Mouse (Mus musculus): Measurements from ENCODE around the gene Fkbp5. TPM values are rescaled to one million over a fixed set of nuclear protein-coding genes. Genes with fewer than 3 reads are reported as not detected.

Gene Fkbp5
- polyA plus RNA-seq, 1 experiment from 2014 or later, result 37.4 TPM

DNA sequence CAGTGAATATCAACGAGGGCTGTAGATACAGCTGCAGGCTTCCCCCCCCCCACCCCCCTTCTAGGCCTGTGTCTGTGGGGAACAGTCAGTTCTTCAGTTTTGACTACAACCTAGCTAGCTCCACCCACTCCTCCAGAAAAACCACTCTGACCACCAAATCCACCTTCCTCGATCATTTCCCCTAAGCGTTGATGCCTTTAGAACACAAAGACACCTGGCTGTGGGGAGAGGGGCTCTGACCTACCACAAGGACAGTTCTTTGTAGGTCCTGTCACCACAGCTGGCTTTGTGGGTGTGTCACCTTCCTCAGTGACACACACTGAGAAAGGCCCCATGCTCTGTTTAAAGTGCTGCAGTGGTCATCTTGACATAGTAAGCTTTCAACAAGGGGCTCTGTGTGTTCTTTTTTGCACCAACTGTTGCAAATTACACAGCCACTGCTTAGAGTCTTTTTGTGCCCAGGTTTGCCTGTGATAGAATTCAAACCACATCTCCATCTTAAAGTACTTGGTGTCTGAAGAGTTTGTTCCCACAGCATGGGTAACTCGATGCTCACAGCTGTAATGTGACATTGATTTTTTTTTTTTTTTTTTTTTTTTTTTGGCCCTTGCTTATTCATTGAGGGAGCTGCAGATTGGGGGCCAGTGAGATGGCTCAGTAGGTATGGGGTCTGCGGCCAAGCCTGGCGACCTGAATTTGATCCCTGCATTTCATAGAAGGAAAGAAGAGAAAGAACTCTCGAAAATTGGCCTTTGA is 28.9 kb downstream of the Fkbp5 start:
- ATAC-seq (ENCODE audit: low FRiP score), result no peak
- no peaks in the 10 kb centered on the region for H3K36me3 ChIP-seq (replicated peaks)
- H3K4me2 ChIP-seq, result no peak overlapping the region
- no peak overlapping the region for H3K9ac ChIP-seq
- no peak overlapping the region for H3K4me3 ChIP-seq (replicated peaks)
- H3K27ac ChIP-seq, result no peak overlapping the region; the same call in 1 of the 2 replicates
- peaks cover 18% of the 10 kb centered on the region for H3K4me1 ChIP-seq
- H3K27me3 ChIP-seq, result no peaks in the 10 kb centered on the region
- no peaks in the 10 kb centered on the region for H3K9me3 ChIP-seq
- 81% methylated on average over 7 of the region's 7 CpGs for WGBS

DNA sequence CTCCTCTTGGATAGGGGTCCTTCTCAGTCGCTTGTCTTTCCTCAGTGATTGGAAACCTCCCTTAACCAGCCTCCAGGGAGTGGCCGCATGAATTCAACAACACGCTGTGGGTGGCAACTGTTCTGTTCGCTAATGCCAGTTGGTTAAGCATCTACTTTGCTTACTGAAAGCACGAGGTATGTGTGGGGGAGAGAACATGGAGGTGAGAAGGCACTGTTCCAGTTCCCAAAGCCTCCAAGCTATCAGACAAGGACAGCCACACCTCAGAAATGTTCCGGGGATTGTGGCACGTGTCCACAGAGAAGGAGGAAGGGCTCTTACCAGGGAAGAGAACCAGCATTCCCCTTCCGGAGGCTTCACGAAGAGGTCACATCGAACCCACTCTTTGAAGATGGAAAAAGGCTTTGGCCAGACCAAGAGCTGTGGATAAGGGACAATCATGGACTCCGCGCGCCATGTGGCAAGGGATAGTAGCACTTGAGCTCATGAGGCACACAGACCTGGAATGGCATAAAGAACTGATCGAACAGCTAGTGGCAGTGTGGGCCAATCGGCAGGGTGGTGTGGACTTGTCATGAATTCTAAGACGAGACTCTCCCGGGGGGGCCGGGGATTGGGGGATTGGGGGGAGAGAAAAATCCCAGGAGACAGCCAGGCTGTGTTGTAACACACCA is 29.6 kb downstream of the Fkbp5 start:
- H3K27ac ChIP-seq, result no peak overlapping the region
- no peak overlapping the region for H3K4me3 ChIP-seq (replicated peaks)
- H3K27me3 ChIP-seq, result no peaks in the 10 kb centered on the region
- peaks cover 19% of the 10 kb centered on the region for H3K4me1 ChIP-seq
- H3K9me3 ChIP-seq, result no peaks in the 10 kb centered on the region
- ATAC-seq (ENCODE audit: low FRiP score), result no peak
- H3K4me2 ChIP-seq, result no peak overlapping the region
- H3K9ac ChIP-seq, result no peak overlapping the region
- 91% methylated on average over 18 of the region's 18 CpGs for WGBS
- H3K36me3 ChIP-seq (replicated peaks), result no peaks in the 10 kb centered on the region

DNA sequence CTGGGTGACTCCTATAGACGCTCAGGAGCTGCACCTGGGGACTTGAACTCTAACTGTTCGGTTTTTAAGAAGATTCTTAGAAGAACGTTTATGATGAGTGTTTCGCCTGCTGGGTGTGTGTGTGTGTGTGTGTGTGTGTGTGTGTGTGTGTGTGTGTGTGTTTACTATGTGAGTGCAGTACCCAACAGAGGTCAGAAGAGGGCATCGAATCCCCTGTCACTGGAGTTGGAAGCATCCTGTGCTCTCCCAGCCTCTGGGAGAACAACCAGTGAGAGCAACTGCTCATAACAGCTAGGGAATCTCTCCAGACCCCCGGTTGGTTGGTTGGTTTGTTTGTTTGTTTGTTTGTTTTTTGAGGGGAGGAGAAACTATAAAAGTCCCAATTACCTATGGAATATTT is 30.6 kb downstream of the Fkbp5 start:
- H3K4me1 ChIP-seq, result peaks cover 21% of the 10 kb centered on the region
- 0 out of 2 replicates have a peak overlapping the region, but pooled peaks have one; percentile 33 for H3K9ac ChIP-seq
- H3K36me3 ChIP-seq (replicated peaks), result no peaks in the 10 kb centered on the region
- no peaks in the 10 kb centered on the region for H3K27me3 ChIP-seq
- ATAC-seq (ENCODE audit: low FRiP score), result no peak
- H3K9me3 ChIP-seq, result no peaks in the 10 kb centered on the region
- peak overlapping the region; percentile 90; the same call in 1 of the 2 replicates for H3K4me3 ChIP-seq (replicated peaks)
- 0 out of 2 replicates have a peak overlapping the region, but pooled peaks have one; percentile 56 for H3K4me2 ChIP-seq
- H3K27ac ChIP-seq, result no peak overlapping the region; the same call in 1 of the 2 replicates
- WGBS, result 84% methylated on average over 6 of the region's 6 CpGs

DNA sequence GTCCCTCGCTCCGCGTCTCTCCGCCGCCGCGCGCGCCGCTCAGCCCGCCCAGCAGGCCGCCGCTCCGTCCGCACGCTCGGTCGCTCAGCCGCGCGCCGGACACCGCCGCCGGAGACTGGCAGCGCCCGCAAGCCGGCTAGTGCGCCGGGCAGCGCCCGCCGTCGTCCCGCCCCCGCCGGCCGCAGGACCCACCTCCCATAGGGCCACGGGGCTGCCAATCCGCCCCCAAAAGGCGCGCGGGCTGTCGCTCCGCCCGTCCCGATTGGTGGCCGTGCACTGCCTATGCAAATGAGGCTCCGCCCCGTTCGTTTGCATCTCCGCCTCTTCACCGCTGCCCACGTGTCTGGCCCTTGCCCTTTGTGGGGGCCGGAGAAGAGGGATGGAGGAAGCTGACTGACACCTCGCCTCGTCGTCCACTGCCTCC is 31.3 kb downstream of the Fkbp5 start:
- Histone ChIP-seq H3K9ac (peak overlapping the region; percentile 87), H3K4me1 (peaks cover 15% of the 10 kb centered on the region), H3K27ac (peak overlapping the region; percentile 92), H3K9me3 (no peaks in the 10 kb centered on the region), H3K4me2 (peak overlapping the region; percentile 56), H3K36me3 (replicated peaks) (no peaks in the 10 kb centered on the region), H3K27me3 (no peaks in the 10 kb centered on the region), H3K4me3 (replicated peaks) (peak overlapping the region; percentile 90)
- ATAC-seq (ENCODE audit: low FRiP score), result peak; percentile 99
- 0% methylated on average over 48 of the region's 58 CpGs for WGBS

DNA sequence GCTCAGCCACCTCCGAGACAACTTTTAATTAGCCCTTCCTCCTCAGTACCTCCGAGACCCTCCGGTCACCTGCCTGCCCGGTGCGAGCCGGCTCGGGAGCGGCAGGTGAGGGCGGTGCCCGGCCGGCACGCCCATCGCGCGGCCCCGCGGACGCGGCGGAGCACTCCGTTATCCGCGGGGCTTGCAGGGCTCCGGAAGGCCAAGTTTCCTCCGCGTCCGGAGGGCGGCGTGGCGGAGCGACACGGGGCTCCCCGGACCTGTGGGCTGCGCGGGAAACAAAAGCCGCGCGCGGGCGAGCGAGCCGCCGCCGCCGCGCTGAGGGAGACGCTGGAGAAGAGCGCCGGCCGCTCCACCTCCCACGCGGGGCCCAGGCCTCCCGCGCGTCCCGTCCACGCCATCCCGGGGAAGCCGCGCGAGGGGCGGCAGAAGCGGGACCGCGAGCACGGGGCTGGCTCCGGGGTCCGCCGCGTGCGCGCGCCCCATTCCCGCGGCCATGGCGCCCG is 31.8 kb downstream of the Fkbp5 start:
- peak; percentile 81 for ATAC-seq (ENCODE audit: low FRiP score)
- Histone ChIP-seq H3K9ac (peak overlapping the region; percentile 87), H3K27me3 (no peaks in the 10 kb centered on the region), H3K4me1 (peaks cover 15% of the 10 kb centered on the region), H3K4me3 (replicated peaks) (peak overlapping the region; percentile 90), H3K27ac (peak overlapping the region; percentile 92), H3K4me2 (peak overlapping the region; percentile 56), H3K9me3 (no peaks in the 10 kb centered on the region), H3K36me3 (replicated peaks) (0 out of 2 replicates have a peak, but pooled peaks cover 3% of the 10 kb centered on the region)
- 0% methylated on average over 45 of the region's 77 CpGs for WGBS

DNA sequence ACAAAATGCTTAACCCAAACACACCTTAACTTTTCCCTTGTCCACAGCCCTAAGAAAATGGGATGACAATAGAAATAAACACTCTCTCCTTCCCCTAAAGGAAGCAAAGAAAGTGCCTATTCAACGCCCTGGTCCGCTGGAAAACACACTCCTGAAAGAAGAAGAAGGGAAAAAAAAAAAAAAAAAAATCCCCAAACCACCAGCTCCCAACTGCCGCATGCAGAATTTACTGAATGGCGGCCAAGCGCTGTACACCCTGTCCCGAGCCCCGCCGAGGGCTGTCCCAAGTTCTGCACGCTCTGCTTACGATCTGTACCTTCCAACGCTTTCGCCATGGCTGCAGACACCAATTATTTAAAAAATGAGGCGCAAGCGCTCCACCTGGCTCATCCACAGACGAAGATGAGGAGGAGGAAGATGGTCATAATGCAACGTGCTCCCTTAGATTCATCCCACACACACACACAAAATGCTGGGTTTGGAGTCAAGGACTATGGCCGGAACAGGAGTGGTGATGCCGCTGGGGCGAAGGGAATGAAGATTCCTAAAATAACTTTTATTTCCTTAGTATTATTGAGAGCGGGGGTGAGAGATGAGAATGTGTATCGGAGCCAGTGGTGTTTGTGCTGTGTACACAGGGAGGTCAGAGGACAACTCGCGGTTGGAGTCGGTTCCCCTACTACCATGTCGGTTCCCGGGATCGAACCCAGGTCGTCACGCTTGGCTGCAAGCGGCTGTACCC is 32.5 kb downstream of the Fkbp5 start:
- peak overlapping the region; percentile 92; the same call in 1 of the 2 replicates for H3K27ac ChIP-seq
- WGBS, result 14% methylated on average over 29 of the region's 30 CpGs
- peak overlapping the region; percentile 87 for H3K9ac ChIP-seq
- H3K4me2 ChIP-seq, result peak overlapping the region; percentile 56
- H3K36me3 ChIP-seq (replicated peaks), result 0 out of 2 replicates have a peak, but pooled peaks cover 7% of the 10 kb centered on the region
- H3K4me1 ChIP-seq, result peaks cover 15% of the 10 kb centered on the region
- no peaks in the 10 kb centered on the region for H3K9me3 ChIP-seq
- H3K27me3 ChIP-seq, result no peaks in the 10 kb centered on the region
- peak overlapping the region; percentile 90 for H3K4me3 ChIP-seq (replicated peaks)
- no peak for ATAC-seq (ENCODE audit: low FRiP score)

DNA sequence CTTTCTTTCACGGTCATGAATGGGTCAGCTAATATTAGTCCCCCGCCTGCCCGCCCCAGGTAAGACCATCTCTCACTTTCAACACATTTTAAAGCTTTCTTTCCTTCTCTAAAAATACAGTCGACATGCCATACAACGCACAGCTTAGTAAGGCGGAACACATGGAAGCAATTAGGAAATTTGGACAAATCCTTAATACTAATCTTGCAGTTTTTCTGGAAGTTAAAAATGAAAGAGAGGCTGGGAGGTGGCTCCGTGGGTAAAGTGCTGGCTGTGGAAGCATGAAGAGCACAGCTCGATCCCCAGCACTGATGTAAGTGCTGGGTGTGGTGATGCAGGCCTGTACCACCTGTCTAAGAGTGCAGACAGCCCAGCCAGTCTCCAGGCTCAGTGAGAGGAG is 39.9 kb downstream of the Fkbp5 start:
- H3K36me3 ChIP-seq (replicated peaks), result 0 out of 2 replicates have a peak, but pooled peaks cover 7% of the 10 kb centered on the region
- no peak overlapping the region for H3K9ac ChIP-seq
- no peak for ATAC-seq (ENCODE audit: low FRiP score)
- no peak overlapping the region for H3K4me2 ChIP-seq
- peaks cover 3% of the 10 kb centered on the region; the same call in 1 of the 2 replicates for H3K4me1 ChIP-seq
- 86% methylated on average over 8 of the region's 8 CpGs for WGBS
- no peaks in the 10 kb centered on the region for H3K27me3 ChIP-seq
- no peak overlapping the region for H3K27ac ChIP-seq
- no peak overlapping the region for H3K4me3 ChIP-seq (replicated peaks)
- H3K9me3 ChIP-seq, result no peaks in the 10 kb centered on the region

DNA sequence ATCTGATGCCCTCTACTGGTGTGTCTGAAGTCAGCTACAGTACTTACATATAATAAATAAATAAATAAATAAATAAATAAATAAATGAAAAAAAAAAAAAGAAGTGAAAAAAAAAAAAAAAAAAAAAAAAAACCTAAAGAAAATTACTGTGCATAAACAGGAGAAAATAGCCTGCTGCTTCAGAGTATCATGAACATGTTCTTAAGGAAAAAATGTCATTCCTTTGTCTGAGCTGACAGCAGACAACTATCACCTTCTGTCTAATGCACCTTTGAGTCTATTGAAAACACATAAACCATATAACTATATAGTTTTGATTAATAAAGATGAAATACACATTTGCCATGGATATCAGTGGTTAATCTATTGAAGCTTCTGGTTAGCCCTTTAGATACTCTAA is 40.9 kb downstream of the Fkbp5 start:
- Histone ChIP-seq H3K27me3 (no peaks in the 10 kb centered on the region), H3K27ac (no peak overlapping the region), H3K4me1 (peaks cover 11% of the 10 kb centered on the region), H3K4me2 (no peak overlapping the region), H3K4me3 (replicated peaks) (no peak overlapping the region), H3K9ac (no peak overlapping the region), H3K36me3 (replicated peaks) (0 out of 2 replicates have a peak, but pooled peaks cover 7% of the 10 kb centered on the region), H3K9me3 (no peaks in the 10 kb centered on the region)
- ATAC-seq (ENCODE audit: low FRiP score), result no peak

DNA sequence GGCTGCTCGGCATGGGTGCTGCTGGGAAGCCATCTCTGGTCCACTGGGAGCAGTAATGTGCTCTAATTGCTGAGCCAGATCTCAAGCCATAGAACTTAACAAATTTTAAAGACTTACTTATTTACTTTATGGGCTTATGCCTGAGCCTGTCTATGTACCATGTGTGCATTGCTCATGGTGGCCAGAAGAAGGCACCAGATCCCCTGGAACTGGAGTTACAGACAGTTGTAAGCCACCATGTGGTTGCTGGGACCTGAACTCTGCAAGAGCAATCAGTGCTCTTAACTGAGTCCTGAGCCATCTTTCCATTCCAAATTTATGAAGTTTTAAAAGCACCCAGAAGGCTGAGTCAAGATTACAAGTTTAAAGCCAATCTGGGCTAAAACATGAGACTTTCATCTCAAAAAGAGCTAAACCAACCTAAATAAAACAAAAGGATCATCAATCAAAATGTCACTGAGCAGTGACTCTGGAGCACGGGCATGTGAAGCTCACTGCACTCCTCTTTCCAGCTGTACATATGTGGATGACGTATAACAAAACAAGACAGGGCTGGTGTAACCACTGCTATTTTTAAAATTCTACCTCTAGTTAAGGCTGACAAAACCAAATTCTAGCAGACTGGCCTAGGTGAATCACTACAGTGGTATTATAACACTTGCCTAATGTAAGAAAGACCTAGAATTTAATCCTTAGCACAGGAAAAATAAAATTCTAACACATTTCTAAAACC is 41.6 kb downstream of the Fkbp5 start:
- Histone ChIP-seq H3K4me1 (peaks cover 11% of the 10 kb centered on the region), H3K27ac (no peak overlapping the region), H3K4me2 (no peak overlapping the region), H3K4me3 (replicated peaks) (no peak overlapping the region), H3K36me3 (replicated peaks) (0 out of 2 replicates have a peak, but pooled peaks cover 6% of the 10 kb centered on the region), H3K27me3 (no peaks in the 10 kb centered on the region), H3K9ac (no peak overlapping the region), H3K9me3 (no peaks in the 10 kb centered on the region)
- no peak for ATAC-seq (ENCODE audit: low FRiP score)
- WGBS, result 89% methylated on average over 3 of the region's 3 CpGs

DNA sequence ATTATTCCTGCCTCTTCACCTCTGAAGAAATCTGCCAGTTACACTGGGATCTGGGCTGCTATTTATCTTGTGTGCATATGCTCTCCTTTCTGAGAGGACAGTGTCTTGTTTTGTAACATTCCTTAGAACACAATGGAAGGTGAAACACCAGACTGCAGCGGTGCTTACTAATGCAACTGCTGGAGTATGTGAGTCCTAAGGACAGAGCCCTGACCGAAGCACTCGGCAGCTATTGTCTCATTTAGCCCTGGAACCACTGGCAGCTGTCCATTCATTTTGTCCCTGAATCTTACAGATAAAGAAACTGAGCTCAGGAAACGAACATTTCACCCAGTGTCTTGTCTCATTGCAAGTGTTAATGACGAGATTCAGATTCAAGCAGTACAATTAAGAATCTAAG is 44.6 kb downstream of the Fkbp5 start:
- Histone ChIP-seq H3K4me3 (replicated peaks) (no peak overlapping the region), H3K9me3 (no peaks in the 10 kb centered on the region), H3K27me3 (no peaks in the 10 kb centered on the region), H3K4me1 (peaks cover 19% of the 10 kb centered on the region), H3K27ac (no peak overlapping the region), H3K36me3 (replicated peaks) (no peaks in the 10 kb centered on the region), H3K9ac (no peak overlapping the region), H3K4me2 (no peak overlapping the region)
- WGBS, result 49% methylated on average over 5 of the region's 5 CpGs
- ATAC-seq (ENCODE audit: low FRiP score), result no peak

DNA sequence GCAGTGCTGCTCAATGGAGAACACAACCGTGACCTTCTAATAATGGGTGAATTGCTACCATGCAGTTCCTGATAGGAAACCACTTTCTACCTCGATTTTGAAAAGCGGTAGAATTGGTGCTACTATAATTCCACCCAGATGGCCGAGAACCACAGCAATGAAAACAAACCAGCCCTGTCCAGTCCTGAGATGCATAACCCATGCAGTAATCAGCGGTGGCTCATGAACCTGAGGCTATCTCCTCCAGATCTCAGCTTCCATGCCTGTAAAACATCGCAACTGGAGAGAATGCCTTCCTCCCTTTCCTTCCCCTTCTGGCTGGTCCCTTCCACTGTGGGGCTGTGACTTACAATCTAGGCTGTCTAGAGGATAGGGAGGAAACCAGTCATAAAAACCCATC is 46.5 kb downstream of the Fkbp5 start:
- ATAC-seq (ENCODE audit: low FRiP score), result no peak
- WGBS, result 77% methylated on average over 6 of the region's 6 CpGs

More for the DNA sequence above, 46.5 kb downstream of the Fkbp5 start:
- no peaks in the 10 kb centered on the region for H3K27me3 ChIP-seq
- no peak overlapping the region for H3K4me3 ChIP-seq (replicated peaks)
- peaks cover 19% of the 10 kb centered on the region for H3K4me1 ChIP-seq
- no peak overlapping the region for H3K4me2 ChIP-seq
- H3K36me3 ChIP-seq (replicated peaks), result no peaks in the 10 kb centered on the region
- H3K9ac ChIP-seq, result no peak overlapping the region
- no peaks in the 10 kb centered on the region for H3K9me3 ChIP-seq
- H3K27ac ChIP-seq, result no peak overlapping the region

Measured in forebrain, embryonic 12.5 days (tissue).